Mouse (Mus musculus) common myeloid progenitor, adult 5-6 weeks (primary cell): ENCODE measurements around the gene Tbx3. TPM values are rescaled to one million over a fixed set of nuclear protein-coding genes. Genes with fewer than 3 reads are reported as not detected.

Experiments
- ATAC-seq: replicated peaks from 2 replicates; pipeline ENCODE4 v1.8.0; 2016; ENCODE audit warnings: low read depth, mild to moderate bottlenecking, moderate TSS enrichment, inconsistent platforms; ENCODE audit not compliant: poor library complexity, severe bottlenecking
- total RNA-seq: library from RNA; stranded (forward); fragments of 200-1000, 187-1606 nt; gene quantifications from 2 replicates; pipeline ENCODE4 v1.2.3, GENCODE M21; 2017

Gene Tbx3
- total RNA-seq, 1 experiment from 2014 or later = not detected

DNA sequence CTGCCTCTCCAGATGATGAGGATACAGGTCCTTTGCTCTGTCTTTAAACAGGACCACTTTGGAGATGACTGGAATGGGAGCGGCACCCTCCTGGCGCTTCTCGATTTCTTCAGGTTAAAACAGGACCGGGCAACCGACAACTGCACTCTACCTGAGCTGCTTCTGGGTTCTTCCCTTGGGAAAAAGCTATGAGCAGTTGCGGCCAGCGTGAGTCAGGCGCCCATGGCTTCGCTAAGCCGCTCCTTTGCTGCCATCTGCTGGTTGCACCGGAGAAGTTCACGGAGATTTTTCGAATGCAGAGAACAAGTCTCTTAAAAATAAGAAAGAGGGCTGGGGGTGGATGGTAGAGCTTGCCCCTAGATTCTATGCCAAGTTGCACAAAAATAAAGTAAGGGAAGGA is 20.6 kb downstream of the Tbx3 start:
- ATAC-seq = peak; percentile 72

DNA sequence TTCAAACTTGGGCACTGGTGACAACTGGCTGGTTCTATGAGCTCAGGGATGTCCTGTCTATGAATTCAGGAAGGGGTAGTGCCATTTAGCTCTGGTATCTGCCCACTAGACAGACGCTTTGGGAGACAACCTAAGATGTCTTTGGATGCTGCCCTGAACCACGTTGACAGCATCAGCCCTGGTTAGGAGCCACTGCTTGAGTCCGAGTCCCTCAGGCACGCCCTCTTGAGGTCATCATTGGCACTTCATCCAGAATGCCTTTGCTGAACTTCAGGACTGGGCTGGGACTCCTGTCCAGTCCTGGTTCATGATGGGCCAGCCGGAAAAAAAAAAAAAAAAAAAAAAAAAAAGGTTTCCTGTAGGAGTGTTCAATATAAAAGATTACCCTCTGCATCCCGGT is 22.0 kb downstream of the Tbx3 start:
- no peak for ATAC-seq

DNA sequence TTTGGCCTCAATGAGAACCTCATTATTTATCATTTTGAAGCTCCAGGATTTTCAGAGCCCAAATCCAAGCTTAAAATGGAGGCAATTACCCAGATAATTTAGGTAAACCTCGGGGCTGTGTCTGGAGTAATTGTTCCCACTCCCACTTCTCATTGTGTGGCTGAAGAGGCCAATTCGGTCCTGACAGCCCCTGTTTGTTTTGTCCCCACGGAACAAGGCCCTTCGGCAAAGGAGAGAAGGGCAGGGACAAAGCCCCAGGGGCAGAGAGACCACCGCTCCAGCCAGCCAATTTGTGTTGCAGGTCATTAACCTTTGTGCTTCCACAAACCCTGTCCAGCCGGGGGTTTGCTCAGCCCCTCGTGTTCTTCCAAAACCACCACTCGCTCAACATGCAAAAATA is 24.4 kb downstream of the Tbx3 start:
- ATAC-seq = no peak

DNA sequence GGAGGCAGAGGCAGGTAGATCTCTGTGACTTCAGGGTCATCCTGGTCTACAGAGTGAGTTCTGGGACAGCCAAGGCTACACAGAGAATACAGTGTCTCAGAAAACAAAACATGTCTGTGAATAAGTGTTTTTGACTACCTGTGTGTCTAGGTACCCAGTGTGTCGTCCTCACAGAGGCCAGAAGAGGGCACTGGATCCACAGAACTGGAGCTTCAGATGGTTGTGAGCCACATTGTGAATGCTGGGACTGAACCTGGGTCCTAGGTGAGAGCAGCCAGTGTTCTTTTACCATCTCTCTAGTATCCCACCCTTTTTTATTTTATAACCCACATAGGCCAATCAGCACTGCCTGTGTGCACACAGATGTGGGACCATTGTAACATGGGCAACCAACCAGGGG is 32.6 kb downstream of the Tbx3 start:
- ATAC-seq = no peak

DNA sequence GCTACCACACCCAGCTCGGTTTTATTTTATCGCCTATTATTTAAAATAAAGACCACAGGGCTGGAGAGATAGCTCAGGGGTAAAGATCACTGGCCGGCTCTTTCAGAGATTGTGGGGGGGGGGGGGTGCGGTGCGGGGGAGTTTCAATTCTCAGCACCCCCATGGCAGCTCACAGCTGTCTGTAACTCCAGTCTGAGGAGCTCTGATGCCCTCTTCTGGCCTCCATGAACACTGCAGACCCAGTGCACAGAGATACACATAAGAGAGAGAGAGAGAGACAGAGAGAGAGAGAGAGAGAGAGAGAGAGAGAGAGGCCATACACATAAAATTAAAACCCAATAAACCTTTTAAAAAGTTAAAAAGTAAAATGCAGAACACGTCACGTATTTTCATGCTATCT is 34.4 kb downstream of the Tbx3 start:
- no peak for ATAC-seq

DNA sequence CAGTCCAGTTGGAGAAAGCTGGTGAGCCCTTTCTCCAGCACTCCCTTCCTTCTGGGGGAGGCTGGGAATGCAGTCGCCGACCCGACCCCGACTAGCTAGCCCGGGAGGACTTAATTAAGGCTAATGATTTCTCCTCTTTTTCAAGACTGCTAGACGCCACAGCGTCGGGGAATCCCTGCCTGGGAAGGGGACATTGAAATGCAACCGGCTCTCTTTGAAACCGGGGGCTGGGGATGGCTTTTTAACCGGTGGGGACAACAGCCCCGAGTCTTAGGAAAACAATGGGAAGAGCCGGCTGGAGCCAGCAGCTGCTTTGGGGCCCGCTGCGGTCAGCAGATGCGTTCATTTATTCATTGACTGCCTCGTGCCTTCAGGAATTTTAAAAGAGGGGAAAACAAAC is 36.0 kb downstream of the Tbx3 start:
- no peak for ATAC-seq

DNA sequence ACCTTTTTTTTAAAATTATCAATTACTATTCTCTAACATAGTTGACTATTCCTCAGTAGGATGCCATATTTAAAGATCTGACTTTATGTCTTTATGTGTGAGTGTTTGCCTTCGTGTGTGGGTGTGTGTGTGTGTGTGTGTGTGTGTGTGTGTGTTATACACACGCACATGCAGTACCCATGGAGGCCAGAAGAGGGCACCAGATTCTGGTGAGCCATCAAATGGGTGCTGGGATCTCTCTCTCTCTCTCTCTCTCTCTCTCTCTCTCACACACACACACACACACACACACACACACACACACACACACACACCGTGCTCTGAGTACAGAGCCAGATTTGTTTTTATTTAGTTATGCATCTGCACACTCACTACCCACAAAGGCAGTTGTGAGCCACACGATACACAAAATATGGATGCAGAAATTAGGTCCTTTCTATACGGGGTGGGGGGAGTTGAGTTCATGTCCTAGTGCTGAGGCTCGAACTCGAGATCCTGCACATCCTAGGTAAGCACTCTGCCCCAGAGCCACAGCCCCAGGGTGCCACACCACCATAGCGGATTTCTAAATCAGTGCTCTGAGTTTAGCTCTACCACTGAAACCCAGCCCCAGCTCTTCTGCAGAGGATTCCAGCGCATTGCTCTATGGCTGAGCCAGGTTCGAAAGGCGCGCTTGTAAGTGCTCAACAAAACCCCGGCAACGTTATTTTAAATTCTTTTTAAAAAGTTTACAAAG is 38.5 kb downstream of the Tbx3 start:
- no peak for ATAC-seq

DNA sequence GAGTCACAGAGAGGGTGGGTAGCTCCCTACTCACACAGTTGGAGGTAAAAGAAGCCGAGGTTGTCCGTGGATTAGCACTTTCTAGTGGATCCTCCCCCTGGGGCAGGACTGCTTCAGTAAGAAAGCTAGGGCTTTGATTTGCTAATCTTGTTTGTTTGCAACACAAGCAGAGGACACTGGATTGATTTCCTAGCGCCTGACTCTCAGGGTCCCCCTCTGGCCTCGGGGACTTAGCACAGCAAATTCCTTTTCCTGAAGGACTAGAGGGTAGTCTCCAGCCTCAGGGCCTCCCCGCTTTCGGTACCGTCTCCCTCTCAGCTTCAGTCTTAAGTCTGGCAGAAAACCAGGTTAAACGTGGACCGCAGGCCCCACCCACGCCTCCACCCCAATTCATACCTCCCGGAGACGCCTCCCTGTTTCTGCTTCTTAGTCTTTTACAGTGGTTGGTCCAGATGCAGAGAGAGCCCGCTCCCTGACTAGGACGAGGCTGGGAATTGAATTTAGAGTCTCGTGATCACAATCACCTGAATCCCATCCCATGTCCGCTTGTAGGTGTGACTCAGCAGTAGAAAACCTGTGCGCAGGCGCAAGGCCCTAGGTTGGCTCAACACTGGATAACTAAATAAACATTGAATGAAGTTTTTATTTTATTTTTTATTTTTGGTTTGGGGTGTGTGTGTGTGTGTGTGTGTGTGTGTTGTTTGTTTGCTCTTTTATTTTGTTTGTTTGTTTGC is 39.5 kb downstream of the Tbx3 start:
- ATAC-seq = no peak

DNA sequence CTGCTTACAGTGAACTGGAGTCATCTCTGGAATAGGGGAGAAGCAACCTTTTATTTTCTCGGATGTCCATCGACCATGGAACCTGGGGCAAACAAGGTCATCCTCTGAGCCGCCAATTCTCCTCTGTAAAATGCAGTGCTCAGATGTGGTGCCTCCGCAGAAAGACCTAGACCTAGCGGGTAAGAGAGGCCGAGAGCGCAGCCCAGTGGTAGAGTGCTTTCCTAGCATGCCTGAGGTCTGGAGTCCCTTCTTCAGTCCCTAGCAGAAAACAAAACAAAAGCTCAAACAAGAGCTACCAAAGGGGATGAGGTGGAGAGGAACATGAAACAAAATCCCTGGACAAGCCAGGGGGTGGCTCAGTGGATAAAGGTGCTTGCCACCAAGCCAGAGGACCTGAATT is 40.3 kb downstream of the Tbx3 start:
- no peak for ATAC-seq

DNA sequence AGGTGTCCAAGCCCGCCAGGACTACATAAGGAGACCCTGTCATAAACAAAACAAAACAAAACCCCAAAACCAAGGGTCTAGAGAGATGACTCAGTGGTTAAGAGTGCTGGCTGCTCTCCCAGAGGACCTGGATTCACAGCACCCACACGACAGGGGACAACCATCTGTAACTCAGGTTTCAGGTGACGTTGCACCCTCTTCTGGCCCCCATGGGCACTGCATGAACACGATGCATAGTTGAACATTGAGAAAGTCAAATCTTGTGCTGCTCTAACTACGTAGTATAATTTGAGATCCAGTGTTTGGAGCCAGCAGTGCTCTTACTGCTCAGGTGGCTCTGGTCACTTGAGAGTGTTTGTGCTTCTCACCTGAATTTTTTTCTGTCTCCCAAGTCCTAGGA is 41.2 kb downstream of the Tbx3 start:
- ATAC-seq = no peak

DNA sequence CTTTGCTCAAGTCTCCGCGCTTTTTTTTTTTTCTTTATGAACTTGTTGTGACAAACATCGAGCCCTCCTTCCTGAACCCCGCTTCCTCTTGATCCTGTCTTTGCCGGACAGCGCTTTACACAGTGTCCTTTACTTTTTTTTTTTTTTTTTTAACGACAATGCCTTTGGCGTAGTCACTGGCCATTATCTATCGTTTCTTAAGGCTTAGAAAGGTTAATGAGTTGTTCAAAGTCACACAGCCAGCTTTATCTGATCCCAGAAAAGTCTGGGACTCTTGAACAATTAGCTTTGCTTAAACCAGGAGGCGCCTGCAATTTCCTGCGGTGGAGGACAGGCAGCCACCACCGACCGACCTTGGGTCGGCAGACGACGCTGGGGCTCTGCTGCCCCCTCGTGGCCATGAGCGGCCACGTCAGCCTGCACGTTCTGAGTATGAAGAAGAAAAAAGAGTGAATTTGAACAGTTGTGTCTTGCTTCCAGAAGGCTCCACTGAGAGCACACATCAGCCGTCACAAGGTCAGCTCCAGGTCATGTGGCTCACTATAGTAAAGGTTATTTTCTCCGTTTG is 42.3 kb downstream of the Tbx3 start:
- peak; percentile 92 for ATAC-seq

DNA sequence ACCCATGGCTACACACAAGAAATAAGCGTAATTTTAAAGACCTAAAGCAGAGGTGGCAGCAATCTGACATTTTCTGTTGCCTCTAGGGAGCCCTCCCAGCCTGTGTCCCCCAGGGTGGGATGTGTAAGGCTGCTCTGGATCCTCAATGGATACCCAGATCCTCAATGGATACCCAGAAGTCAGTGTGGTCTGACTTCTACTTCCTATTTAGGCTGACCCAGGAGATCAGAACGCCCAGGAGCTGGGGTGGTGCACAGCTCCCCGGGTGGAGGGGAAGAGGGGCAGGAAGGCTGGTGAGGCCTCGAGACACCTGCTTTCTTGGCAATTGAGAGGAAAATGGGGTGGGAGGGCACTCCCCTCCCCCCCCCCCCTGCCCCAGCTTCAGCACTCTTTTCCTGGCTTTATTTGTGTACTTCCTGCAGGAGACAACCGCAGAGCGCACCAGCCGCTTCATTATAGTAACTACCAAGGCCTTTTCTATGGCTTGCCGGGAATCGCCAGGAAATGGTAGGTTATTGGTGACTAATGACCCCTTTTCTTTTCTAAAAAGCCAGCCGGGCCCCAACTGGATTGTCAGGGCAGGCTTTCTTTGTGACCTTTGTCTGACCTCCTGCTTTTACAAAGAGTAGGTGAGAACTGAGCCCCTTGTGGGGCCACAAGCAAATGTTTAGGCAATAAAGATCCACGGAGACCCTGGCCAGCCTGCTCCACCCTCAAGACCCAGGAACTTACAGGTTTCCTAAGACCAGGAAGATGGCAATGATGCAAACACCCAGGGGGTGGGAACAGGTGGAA is 50.2 kb downstream of the Tbx3 start:
- ATAC-seq = no peak

DNA sequence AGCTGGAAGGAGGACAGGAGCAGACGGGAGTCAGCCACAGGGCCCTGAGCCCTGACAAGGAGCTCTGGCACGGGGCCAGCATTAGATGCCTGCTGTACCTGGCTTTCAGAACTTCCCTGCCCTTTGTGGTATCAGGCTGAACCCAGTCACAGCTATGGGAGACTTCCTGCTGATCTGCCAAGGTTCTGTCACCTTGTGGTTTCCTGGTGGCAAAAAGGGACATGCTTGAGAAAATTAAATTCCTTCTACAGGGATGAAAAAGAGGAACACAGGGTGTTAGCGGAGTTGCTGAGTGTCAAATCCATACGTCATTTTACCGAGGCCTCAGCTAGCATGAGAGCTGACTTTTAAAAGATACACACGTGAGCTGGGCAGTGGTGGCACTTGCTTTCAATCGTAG is 62.5 kb downstream of the Tbx3 start:
- ATAC-seq = peak; percentile 90

Other genes starting within 250 kb of the Tbx3 start
- not detected in 2 replicates for gene Tbx5, start 162.0 kb downstream of the Tbx3 start, total RNA-seq